Mouse (Mus musculus) CD8-positive naive resting alpha-beta T cell, adult 2 months (primary cell): ENCODE data around the gene Egr4.

Experiments used
- DNase-seq, 2 experiments: peaks; one replicate each; pipeline ENCODE4 v3.0.0; 2022; ENCODE audit warnings: low read depth in 2 of 2, low spot score in 2 of 2

Gene Egr4

DNA sequence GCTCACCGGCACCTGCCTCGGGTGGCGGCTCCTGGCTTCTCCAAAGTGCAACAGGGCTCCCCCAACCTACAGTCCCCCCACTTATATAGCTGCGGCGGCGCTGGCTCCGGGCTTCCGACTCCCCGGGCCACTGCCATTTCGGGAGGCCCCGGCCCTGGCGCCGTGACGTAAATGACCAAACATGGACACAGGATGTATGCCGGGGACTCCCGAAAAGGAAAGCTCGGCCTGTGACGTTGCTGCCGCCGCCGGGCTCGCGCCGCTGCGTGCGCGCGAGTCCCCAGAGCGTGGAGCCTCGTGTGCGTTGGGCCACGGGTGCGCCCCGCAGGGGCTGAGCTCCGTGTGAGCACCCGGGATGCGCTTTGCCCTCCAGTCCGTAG, at the start of gene Egr4:
Gene Egr4 (minus strand): TSS at position 59 of the 380 bp plus-strand sequence.
- DNase-seq = no peak

DNA sequence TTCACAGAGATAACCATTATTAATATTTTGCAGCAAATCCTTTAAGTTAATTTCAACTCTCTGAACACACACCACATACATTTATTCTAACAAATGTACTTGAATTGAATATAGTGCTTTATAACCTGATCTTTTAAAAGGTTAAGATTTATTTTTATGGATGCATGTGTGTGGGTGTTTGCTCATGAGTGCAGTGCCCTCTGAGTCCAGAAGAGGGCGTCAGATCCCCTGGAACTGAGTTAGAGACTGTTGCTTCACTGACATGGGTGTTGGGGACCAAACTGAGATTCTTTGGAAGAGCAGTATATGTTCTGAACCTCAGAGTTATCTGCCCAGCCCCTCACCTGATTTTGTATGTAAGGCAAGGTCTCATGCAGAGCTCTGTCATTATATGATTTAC, 49.0 kb upstream of the Egr4 start:
- no peak for DNase-seq

DNA sequence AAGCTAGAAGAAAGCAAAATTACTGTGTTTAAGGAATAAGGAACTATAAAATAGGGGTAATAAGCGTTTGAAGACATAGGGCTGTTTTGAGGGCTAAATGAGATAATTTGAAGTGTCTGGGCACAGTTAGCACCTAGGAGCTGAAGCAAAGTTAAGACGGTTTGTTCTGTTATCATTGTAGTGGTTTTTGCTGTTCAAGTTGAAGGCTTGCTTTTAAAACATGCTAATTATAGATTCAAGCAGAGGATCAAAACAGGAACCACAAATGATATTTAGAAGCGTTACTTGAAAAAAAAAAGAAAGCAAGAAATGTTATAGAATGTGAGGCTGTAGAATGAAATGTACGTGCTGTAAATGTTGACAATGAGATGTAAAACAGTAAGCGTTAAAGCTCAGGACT, 34.3 kb upstream of the Egr4 start:
- no peak for DNase-seq

DNA sequence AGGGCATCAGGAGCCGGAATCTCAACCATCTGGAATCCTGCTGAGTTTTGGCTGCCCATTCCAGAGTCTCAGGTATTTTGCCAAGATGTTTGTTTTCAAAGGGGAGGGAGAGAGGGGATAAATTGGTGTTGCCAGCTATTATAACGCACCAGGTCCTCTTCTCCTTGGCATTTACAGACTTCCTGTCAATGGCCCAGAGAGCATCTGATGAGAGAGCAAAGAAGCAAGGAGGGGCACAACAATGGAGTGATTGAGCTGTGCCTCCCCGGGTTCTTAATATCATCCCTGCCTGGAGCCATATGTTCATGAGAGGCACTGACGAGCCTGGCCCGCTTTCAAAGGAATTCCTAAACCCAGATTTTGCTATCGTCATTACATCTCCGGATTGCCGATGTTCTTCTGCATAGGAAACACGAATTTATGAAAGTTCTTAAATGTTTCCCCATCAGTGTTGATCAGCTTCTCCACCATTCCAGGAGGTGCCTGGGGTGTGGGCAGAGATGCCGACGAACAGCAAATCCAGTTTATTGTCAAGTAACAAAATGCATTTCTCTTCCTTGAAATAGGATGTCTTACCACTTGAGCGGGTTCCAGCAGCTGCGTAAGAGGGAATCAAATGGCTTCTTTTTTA, 31.0 kb upstream of the Egr4 start:
- DNase-seq = no peak

DNA sequence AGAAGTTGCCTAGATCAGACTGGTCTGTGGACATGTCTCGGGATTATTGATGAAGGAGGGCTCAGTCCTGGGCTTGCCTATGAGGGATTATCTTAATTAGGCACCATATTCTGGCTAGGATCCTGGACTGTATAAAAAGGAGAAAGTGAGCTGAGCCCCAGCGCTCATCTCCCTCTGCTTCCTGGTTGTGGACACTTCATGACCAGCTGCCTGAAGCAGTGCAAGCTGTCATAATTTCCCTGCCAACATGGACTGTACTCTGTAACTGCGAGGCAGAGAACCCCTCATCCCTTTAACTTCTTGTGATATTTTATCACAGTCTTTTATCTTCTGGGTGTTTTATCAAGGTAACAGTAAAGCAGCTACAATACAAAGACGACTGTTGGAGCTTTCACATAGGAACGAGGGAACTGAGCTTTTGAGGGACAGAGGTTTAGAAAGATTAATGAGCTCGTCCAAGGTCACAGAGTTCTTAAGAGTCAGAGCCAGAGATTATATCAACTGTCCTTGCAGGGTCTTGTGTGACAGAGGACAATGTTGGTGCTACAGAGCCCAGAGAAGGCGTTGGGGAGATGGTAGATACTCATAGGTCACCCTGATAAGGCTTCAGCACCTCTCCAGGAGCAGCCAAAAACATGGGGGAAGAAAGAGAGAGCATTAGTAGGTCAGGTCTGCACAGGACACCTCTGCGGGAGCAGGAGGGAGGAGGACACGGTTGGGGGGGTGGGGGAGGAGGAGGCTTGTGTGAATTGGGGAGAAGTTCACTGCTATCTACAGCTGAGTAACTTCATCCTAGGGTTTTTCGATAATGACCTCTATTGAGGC, 30.2 kb upstream of the Egr4 start:
- no peak for DNase-seq

DNA sequence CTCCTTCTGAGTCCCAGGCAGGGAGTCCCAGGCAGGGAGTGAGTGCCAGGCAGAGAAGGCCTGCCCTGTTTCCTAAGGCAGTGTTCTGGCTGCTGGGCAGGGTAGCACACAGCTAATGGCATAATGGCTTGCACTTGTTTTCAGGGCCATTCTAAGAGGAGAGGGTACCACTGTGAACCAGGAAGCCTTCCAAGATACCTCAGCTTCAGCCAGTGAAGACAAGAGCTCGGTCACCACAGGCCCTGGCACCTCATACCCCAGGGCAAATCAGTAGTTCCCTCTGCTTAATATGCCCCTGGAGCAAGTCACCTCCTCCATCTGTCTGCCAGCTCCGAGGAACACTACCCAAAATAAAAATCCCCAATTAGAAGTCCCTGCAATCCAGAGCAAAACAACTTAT, 9.4 kb upstream of the Egr4 start:
- DNase-seq = no peak

DNA sequence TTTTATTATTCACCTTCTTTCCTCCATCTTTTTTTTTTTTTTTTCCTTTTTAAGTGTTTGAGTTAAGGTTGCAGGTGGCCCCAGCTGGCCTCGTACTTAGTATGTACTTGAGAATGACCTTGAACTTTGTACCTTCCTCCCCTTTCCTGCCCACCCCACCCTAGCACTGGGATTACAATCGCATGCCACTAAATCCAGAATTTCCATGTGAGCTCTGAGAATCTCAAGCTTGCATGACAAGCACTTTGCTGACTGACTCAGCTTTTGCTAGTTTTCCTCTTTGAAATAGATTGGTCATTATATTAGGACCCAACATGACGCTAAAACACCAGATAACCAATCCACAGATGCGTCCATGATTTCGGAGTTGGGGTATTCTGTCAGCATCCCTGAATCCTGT, 8.6 kb upstream of the Egr4 start:
- DNase-seq = no peak

DNA sequence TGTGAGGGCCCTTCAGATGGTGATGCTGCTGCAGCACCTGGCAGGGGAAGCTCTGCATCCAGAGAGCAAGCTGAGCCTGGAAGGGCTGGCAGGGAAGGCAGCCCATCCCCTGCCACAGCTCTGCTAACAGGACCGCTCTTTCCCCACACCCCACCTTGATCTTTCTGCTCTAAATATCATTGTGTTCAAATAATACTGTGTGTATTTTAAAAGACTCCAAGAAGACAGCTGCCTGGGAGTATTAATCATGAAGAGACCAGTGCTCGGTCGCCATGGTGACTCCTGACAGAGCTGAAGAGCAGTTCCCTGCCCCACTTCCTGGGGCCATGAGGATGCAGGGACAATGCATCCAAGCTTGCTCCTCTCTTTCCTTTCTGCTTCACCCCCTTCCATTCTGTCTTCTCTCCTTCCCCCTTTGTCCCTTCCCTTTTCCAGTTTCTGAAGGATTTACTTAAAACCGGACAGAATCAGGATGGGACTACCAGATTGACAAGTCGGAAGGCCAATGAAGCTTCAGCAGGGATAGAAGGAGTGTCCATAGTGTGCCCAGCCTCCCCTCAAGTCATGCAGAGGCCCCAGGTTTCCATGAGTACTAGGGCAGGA, 4.8 kb upstream of the Egr4 start:
- DNase-seq = no peak

DNA sequence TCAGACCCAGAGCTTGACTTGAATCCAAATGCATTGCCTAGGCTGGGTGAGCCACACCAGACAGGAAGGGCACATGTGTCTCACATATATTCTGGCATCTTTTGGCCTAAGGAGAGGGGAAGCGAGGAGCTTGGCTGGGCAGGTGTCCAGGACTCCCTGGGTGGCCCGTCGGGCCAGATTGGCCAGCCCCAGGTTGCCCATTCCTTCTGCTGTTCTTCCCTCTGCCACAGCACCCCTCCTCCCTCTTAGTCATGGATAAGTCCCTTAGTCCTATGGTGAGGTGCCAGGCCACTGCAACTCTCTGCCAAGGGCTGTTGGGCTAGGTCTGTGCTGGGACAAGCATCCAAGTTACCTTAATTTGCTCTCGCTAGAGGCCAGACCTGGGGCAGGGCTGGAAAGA, 2.6 kb upstream of the Egr4 start:
- no peak for DNase-seq

DNA sequence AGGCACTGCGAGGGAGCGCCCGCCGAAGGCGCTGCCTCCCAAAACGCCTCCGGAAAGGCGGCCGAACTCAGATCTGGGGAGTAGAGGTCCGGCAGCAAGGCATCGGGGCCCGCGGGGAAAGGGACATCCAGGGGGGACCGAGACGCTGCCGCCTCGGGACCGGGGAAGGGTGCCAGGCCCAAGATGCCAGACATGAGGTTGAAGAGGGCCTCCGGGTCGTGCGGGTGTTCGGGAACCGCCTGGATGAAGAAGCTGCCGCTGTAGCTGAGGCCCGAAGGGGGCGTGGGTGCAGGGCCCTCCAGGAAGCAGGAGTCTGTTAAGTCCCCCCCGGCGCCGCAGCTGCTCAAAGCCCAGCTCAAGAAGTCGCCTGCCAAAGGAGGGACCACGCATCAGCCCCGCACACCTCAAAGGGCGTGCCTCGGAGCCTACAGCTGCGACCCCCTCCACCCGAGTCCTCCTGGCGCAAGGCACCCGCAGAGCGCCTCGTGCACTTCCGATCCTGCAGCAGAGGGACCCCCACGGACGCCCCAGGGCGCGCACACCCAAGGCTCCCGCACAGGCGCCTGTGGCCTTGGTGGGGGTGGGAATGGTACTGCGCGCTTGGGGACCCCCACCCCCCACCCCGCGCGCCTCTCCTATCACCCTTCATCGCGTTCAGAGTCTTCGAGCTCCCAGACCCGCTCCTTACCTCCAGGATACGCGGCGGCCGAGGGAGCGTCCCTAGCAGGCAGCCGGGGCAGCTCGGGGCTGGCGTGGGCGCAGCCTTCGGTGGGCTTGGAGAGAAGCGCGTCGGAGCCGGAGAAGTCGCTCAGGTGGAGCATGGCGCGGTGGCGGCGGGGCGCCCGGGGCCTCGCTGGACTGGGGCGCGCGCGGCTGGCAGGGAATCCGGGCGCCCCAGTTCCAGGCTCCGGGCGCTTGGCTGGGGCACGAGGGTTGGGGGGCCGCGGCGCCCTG, 535 bp downstream of the Egr4 start:
- DNase-seq = no peak

DNA sequence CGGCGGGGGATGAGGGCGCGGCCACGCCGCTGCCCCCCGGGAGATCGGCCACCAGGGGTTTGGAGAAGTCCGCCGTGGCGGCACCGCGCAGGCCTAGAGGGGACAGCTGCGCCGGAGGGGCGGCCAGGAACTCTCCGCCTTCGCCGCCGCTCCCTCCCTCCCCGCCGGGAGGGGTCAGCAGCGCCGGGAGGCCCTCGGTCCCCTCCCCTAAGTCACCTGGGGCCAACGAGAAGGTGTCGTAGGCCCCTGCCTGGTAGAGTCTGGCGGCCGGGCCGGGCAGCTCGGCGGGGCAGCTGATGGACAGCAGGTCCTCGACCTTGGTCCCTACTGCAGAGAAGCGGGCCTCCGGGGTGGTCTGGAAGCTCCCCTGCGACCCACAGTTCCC, 1.3 kb downstream of the Egr4 start:
- no peak for DNase-seq

DNA sequence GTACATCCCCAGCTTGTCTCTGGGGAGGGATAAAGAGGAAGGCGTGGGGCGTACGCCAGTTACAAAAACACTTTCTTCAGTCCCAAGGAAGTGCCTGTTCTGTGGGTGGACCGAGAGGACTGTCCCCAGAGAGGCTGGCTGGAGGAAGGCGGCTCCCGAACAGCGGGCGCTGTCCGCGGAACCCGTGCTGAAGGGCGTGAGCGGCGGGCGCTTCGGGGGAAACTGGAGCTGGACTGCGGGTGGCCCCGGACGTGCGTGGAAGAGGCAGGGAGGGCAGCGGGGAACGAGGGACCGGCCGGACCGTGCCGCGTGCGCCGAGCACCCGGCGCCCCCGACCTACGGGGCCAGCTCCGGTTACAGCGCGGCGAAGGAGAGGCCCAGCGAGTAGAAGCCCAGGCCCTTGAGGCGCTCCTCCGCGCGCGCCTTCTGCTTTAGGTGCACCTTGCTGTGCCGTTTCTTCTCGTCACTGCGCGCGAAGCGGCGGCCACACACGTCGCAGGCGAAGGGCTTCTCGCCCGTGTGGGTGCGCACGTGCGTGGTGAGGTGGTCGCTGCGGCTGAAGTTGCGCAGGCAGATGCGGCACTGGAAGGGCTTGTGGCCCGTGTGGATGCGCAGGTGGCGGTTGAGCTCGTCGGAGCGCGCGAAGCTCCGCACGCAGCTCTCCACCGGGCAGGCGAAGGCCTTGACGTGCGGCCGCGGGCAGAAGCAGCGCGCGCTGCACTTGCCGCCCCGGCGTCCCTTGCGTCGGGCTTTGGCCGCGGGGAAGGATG, 1.9 kb downstream of the Egr4 start:
- DNase-seq = no peak

DNA sequence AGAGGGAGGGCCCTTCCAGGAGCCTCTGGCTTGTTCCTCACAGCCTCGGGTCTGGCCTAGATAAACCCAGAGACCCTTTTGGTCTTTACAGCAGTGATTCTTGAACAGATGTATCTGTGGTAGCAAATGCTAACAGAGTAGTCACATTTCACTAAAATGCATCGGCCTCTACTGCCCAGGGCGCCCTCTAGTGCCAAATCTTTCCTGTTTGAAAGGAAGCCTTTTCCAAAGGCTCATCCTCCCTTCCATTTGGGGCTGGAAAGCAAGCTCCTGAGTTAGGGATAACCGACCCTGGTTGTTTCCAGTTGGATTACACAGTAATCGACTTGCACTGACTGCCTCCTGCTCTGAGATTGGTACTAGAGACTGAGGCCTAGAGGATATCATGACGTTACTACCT, 2.9 kb downstream of the Egr4 start:
- DNase-seq = no peak

DNA sequence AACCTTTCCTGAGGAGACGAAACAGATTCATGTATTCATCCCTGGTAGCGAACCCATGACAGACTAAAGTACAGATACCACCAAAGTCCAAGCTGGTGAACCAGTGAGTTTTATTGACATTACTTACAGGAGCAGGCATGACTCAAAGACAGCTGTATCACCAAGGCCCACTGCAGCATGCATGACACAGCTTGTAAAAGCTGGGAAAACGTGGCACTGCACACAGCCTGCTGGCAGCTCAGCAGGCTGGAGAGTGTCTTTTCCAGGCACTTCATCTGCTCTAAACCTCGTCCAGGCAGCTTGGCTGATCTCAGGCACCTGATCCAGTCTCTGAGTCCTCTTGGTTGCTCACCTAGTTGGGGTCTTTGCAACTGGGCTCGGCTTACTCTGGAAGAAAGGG, 4.8 kb downstream of the Egr4 start:
- no peak for DNase-seq

DNA sequence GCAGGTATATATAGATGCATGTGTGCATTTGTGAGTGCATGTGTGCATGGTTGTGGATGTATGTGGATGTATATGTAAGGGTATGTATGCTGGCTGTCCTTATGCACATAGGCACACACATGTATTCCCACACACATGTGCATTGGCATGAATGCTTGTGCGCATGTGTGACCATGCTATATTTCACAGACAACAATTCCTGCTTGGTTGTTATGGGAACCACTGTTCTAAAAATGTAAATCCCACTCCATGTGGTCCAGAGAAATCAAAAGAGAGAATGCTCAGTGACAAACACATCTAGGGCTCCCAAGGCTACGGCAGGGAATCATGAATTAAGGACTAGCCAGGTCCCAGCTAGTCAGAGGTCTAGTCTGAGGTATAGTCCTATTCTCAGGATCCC, 8.5 kb downstream of the Egr4 start:
- DNase-seq = no peak

DNA sequence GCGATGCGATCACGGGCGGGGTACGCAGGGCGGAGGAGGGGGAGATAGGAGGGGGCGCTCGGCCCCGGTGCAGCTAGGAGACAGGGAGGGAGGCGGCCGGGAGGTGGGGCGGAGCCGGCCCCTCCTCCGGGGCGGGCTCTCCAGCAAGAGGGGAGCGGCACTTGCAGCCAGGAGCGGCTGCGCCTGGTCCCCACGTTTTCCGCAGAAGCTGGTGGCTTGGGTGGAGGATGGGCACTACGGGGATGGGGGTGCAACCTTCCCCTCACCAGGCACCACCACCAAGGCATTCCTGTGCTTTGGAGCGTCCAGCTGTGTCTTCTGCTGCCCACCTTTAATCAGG, 10.5 kb downstream of the Egr4 start, which contains the start of gene Fbxo41:
Gene Fbxo41 (minus strand): TSS at position 84 of the 340 bp plus-strand sequence.
- DNase-seq = no peak

DNA sequence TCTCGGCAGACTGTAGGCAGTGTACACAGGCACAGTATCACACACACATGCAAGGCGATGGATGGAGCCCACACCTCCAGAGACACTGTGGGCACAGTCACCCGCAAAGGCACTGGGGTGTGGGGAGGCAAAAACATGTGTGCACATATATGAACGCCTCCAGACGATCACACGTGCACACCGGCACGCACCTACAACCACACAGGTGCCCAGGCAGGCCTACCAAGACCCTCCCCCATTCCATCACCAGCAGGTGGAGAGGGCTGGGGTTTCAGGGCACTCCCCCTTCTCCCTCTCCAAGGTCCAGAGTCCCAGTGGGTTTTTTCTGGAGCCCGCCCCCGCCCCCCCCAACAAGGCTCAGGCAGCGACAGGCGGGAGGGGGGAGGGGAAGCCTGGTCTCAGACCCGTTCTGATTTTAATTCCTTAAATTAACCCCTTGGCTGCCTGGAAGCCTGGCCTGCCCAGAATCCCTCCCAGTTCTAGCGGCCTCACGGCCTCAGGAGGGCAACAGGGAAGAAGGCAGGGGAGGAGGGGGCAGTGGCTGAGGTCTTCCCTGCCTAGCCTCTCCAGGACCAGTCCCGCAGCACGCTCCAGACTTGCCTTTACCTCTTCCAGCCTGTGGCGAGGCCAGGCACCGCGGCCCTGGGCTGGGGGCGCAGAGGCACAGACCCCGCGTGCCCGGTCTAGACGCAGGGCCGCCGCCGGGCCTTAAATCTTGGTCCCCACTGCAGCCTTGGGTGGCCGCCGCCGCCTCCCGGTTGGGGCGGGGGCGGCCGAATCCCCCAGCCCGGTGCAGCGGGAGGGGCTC, 11.1 kb downstream of the Egr4 start:
- no peak for DNase-seq

DNA sequence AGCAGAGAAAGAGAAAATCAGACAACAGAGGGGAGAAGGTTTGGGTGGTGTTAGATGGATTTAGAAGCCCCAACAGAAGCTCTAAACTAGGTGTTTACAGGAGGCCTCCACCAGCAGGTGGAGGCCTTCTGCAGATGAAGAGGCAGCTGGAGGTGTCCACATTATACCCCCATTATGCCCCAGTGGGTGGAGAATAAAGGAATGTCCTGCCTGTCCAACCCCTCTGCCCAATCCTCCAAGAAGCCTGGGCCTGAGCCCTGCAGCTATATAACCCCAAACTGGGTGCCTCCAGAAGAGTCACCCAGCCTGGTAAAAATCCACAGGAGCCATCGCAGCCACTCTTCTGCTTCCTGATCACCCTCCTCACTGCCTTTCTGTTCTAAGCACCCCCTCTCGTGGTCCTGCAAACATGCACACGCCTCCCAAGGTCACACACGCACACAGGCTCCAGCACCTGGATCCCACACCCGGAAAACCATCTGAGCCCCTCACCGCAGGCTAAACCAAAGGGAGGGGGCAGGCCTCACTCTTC, 11.8 kb downstream of the Egr4 start:
- DNase-seq = no peak

DNA sequence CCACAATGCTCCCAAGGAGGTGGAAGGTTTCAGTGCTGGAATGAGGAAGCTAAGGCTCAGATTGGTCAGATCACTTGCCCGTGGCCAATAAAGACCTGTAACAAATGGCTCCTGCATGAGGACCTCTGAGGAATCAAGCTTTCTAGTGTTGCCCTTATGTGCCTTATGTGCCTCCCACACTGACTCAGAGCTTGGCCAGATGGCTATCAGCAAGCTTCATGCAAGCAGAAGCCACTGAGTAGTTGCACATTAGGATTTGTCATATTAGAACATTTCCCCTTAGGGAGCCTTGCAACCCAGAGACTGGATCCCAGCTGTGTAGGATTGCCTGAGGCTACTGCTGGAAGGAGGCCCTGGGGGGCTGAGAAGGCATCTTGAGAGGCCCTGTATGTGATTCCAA, 13.0 kb downstream of the Egr4 start:
- no peak for DNase-seq

DNA sequence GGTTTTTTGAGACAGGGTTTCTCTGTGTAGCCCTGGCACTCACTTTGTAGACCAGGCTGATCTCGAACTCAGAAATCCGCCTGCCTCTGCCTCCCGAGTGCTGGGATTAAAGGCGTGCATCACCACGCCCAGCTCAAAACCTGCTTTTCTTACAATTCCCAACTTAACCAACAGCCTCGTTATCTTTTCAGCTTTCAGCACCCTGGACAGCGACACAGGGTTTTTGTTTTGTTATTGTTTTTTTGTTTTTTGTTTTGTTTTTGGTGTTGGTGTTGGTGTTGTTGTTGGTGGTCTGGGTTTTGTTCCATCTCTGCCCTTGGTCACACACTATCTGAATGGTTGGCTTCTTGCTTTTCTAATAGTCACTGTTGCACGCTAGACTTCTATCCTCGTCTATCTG, 15.2 kb downstream of the Egr4 start:
- no peak for DNase-seq
